Mouse (Mus musculus): ENCODE measurements at regions not wholly inside any gene's neighbourhood (a gene's known extent, or its start where the extent isn't known, plus 50 kb on each side); places are given as distances from the start of the nearest gene placed in this dataset.
A peak's percentile ranks its signal among the peaks of the same experiment; 100 is the strongest.

- 85% methylated on average over 2 of the region's 2 CpGs for WGBS
- Histone ChIP-seq H3K4me1 (ENCODE audit: control insufficient read depth, insufficient read depth, low read length) (no peaks in the 10 kb centered on the region), H3K27me3 (replicated peaks; ENCODE audit: control insufficient read depth, insufficient read depth, low read length) (no peaks in the 10 kb centered on the region), H3K4me3 (ENCODE audit: insufficient read depth, low read depth, low read length) (no peak overlapping the region), H3K27ac (ENCODE audit: insufficient read depth, low read depth, low read length) (no peak overlapping the region), H3K36me3 (ENCODE audit: control insufficient read depth, insufficient read depth, low read length) (no peaks in the 10 kb centered on the region)
- no peak for DNase-seq
- TF ChIP-seq CTCF (conservative IDR thresholded peaks at IDR 0.05; ENCODE audit: insufficient read depth, insufficient read length, low read depth, low read length) (no peak), POLR2A (IDR thresholded peaks at IDR 0.05; ENCODE audit: low read depth, low read length) (no peak)
Measured at GRCm38 (mm10) chr12:16477572-16477971, 133.2 kb downstream of the Lpin1 start.

GRCm38 (mm10) chr12:16474361-16475080 lies 136.2 kb downstream of the Lpin1 start:
- DNase-seq, result peak; percentile 57
- TF ChIP-seq CTCF (conservative IDR thresholded peaks at IDR 0.05; ENCODE audit: insufficient read depth, insufficient read length, low read depth, low read length), result no peak
- no peak for TF ChIP-seq POLR2A (IDR thresholded peaks at IDR 0.05; ENCODE audit: low read depth, low read length)
- no peaks in the 10 kb centered on the region for H3K27me3 ChIP-seq (replicated peaks; ENCODE audit: control insufficient read depth, insufficient read depth, low read length)
- H3K4me1 ChIP-seq (ENCODE audit: control insufficient read depth, insufficient read depth, low read length), result no peaks in the 10 kb centered on the region
- H3K36me3 ChIP-seq (ENCODE audit: control insufficient read depth, insufficient read depth, low read length), result no peaks in the 10 kb centered on the region
- H3K4me3 ChIP-seq (ENCODE audit: insufficient read depth, low read depth, low read length), result no peak overlapping the region
- H3K27ac ChIP-seq (ENCODE audit: insufficient read depth, low read depth, low read length), result no peak overlapping the region
- 68% methylated on average over 4 of the region's 4 CpGs for WGBS

- H3K4me3 ChIP-seq (ENCODE audit: insufficient read depth, low read depth, low read length), result no peak overlapping the region
- 87% methylated on average over 6 of the region's 6 CpGs for WGBS
- no peak overlapping the region for H3K27ac ChIP-seq (ENCODE audit: insufficient read depth, low read depth, low read length)
- no peaks in the 10 kb centered on the region for H3K36me3 ChIP-seq (ENCODE audit: control insufficient read depth, insufficient read depth, low read length)
- DNase-seq, result no peak
- H3K27me3 ChIP-seq (replicated peaks; ENCODE audit: control insufficient read depth, insufficient read depth, low read length), result no peaks in the 10 kb centered on the region
- TF ChIP-seq CTCF (conservative IDR thresholded peaks at IDR 0.05; ENCODE audit: insufficient read depth, insufficient read length, low read depth, low read length), result no peak
- TF ChIP-seq POLR2A (IDR thresholded peaks at IDR 0.05; ENCODE audit: low read depth, low read length), result no peak
- H3K4me1 ChIP-seq (ENCODE audit: control insufficient read depth, insufficient read depth, low read length), result no peaks in the 10 kb centered on the region
Measured at GRCm38 (mm10) chr12:16457419-16457818, 153.3 kb downstream of the Lpin1 start.

- Histone ChIP-seq H3K4me3 (ENCODE audit: insufficient read depth, low read depth, low read length) (no peak overlapping the region), H3K36me3 (ENCODE audit: control insufficient read depth, insufficient read depth, low read length) (no peaks in the 10 kb centered on the region), H3K4me1 (ENCODE audit: control insufficient read depth, insufficient read depth, low read length) (no peaks in the 10 kb centered on the region), H3K27ac (ENCODE audit: insufficient read depth, low read depth, low read length) (no peak overlapping the region), H3K27me3 (replicated peaks; ENCODE audit: control insufficient read depth, insufficient read depth, low read length) (no peaks in the 10 kb centered on the region)
- TF ChIP-seq CTCF (conservative IDR thresholded peaks at IDR 0.05; ENCODE audit: insufficient read depth, insufficient read length, low read depth, low read length), result no peak
- TF ChIP-seq POLR2A (IDR thresholded peaks at IDR 0.05; ENCODE audit: low read depth, low read length), result no peak
- DNase-seq, result no peak
- WGBS, result 51% methylated on average over 3 of the region's 3 CpGs
Measured at GRCm38 (mm10) chr12:16450771-16451435, 159.9 kb downstream of the Lpin1 start.

- TF ChIP-seq POLR2A (IDR thresholded peaks at IDR 0.05; ENCODE audit: low read depth, low read length) (no peak), CTCF (conservative IDR thresholded peaks at IDR 0.05; ENCODE audit: insufficient read depth, insufficient read length, low read depth, low read length) (no peak)
- no peak for DNase-seq
- 45% methylated on average over 5 of the region's 5 CpGs for WGBS
- Histone ChIP-seq H3K4me3 (ENCODE audit: insufficient read depth, low read depth, low read length) (no peak overlapping the region), H3K4me1 (ENCODE audit: control insufficient read depth, insufficient read depth, low read length) (no peaks in the 10 kb centered on the region), H3K27me3 (replicated peaks; ENCODE audit: control insufficient read depth, insufficient read depth, low read length) (no peaks in the 10 kb centered on the region), H3K36me3 (ENCODE audit: control insufficient read depth, insufficient read depth, low read length) (no peaks in the 10 kb centered on the region), H3K27ac (ENCODE audit: insufficient read depth, low read depth, low read length) (no peak overlapping the region)
Measured at GRCm38 (mm10) chr12:16438717-16439116, 172.0 kb downstream of the Lpin1 start.

- no peaks in the 10 kb centered on the region for H3K36me3 ChIP-seq (ENCODE audit: control insufficient read depth, insufficient read depth, low read length)
- H3K4me3 ChIP-seq (ENCODE audit: insufficient read depth, low read depth, low read length), result no peak overlapping the region
- TF ChIP-seq CTCF (conservative IDR thresholded peaks at IDR 0.05; ENCODE audit: insufficient read depth, insufficient read length, low read depth, low read length) (no peak), POLR2A (IDR thresholded peaks at IDR 0.05; ENCODE audit: low read depth, low read length) (no peak)
- no peaks in the 10 kb centered on the region for H3K27me3 ChIP-seq (replicated peaks; ENCODE audit: control insufficient read depth, insufficient read depth, low read length)
- no peak overlapping the region for H3K27ac ChIP-seq (ENCODE audit: insufficient read depth, low read depth, low read length)
- H3K4me1 ChIP-seq (ENCODE audit: control insufficient read depth, insufficient read depth, low read length), result no peaks in the 10 kb centered on the region
- WGBS, result 100% methylated on average over 1 of the region's 1 CpGs
- DNase-seq, result no peak
Measured at GRCm38 (mm10) chr12:16436961-16437360, 173.8 kb downstream of the Lpin1 start.

- Histone ChIP-seq H3K4me1 (ENCODE audit: control insufficient read depth, insufficient read depth, low read length) (no peaks in the 10 kb centered on the region), H3K27me3 (replicated peaks; ENCODE audit: control insufficient read depth, insufficient read depth, low read length) (no peaks in the 10 kb centered on the region), H3K4me3 (ENCODE audit: insufficient read depth, low read depth, low read length) (no peak overlapping the region), H3K36me3 (ENCODE audit: control insufficient read depth, insufficient read depth, low read length) (no peaks in the 10 kb centered on the region), H3K27ac (ENCODE audit: insufficient read depth, low read depth, low read length) (no peak overlapping the region)
- TF ChIP-seq POLR2A (IDR thresholded peaks at IDR 0.05; ENCODE audit: low read depth, low read length), result no peak
- no peak for TF ChIP-seq CTCF (conservative IDR thresholded peaks at IDR 0.05; ENCODE audit: insufficient read depth, insufficient read length, low read depth, low read length)
- WGBS, result 94% methylated on average over 1 of the region's 1 CpGs
- no peak for DNase-seq
Measured at GRCm38 (mm10) chr12:16436255-16436654, 174.5 kb downstream of the Lpin1 start.

All from kidney, adult 2 months (tissue).